Comparison of ENCODE assay signal across 10 mouse cellular contexts in genomic region chr10:84597127-84597785, GRCm38 (mm10). TPM values are rescaled to one million over a fixed set of nuclear protein-coding genes. Genes with fewer than 3 reads are reported as not detected.
DNase-seq lines count a peak whose midpoint lies in the region; ATAC-seq and TF ChIP-seq lines count a peak whose summit lies in the region.
"Had no signal": no experiment of that assay in that cellular context is flagged by ENCODE, and none has a peak within 500 bp of the region (broad histone marks: within the 10 kb centered on the region; RNA-seq: fewer than 3 reads in every experiment).

No protein-coding gene starts in this region.

- no peak overlapping the region for H3K27ac ChIP-seq in hindbrain, postnatal 0 days
- no peak overlapping the region for H3K27ac ChIP-seq in hindbrain, embryonic 14.5 days
- peak overlapping the region; percentile 70 for H3K27ac ChIP-seq in heart, embryonic 12.5 days (ENCODE audit: poor library complexity, severe bottlenecking)
- H3K27ac ChIP-seq in lung, embryonic 16.5 days (ENCODE audit: low read length) = peak overlapping the region; percentile 62
- H3K27ac ChIP-seq: forebrain, embryonic 13.5 days had no signal

- 36% methylated on average over 3 of the region's 3 CpGs for WGBS in hindbrain, postnatal 0 days
- WGBS in hindbrain, embryonic 14.5 days = 70% methylated on average over 3 of the region's 3 CpGs
- 38% methylated on average over 3 of the region's 3 CpGs for WGBS in heart, embryonic 12.5 days
- 18% methylated on average over 3 of the region's 3 CpGs for WGBS in lung, embryonic 16.5 days

- no peak overlapping the region for H3K9ac ChIP-seq in hindbrain, postnatal 0 days (replicated peaks; ENCODE audit: low read length)
- H3K9ac ChIP-seq in hindbrain, embryonic 14.5 days = no peak overlapping the region
- no peak overlapping the region for H3K9ac ChIP-seq in heart, embryonic 12.5 days
- H3K9ac ChIP-seq in lung, embryonic 16.5 days (ENCODE audit: low read length) = no peak overlapping the region
- H3K9ac ChIP-seq: forebrain, embryonic 13.5 days had no signal

- DNase-seq in adrenal gland, postnatal 10 days = peak; percentile 50
- DNase-seq in adrenal gland, postnatal 25 days = no peak
- DNase-seq in hindbrain, postnatal 0 days (ENCODE audit: low spot score) = peak; percentile 32
- no peak for DNase-seq in hindbrain, embryonic 14.5 days (ENCODE audit: low spot score)
- DNase-seq in spleen, adult 12 weeks (ENCODE audit: low spot score) = no peak
- no peak for DNase-seq in testis, postnatal 10 days (ENCODE audit: low spot score)
- DNase-seq: embryo, embryonic 11 days had no signal

- H3K9me3 ChIP-seq in hindbrain, postnatal 0 days (ENCODE audit: low read length) = no peaks in the 10 kb centered on the region
- no peaks in the 10 kb centered on the region for H3K9me3 ChIP-seq in hindbrain, embryonic 14.5 days (ENCODE audit: control insufficient read depth, low read length)
- H3K9me3 ChIP-seq in heart, embryonic 12.5 days (replicated peaks) = no peaks in the 10 kb centered on the region
- H3K9me3 ChIP-seq in lung, embryonic 16.5 days (ENCODE audit: control insufficient read depth, low read length) = no peaks in the 10 kb centered on the region
- H3K9me3 ChIP-seq: forebrain, embryonic 13.5 days had no signal

- ATAC-seq in hindbrain, postnatal 0 days = no peak
- no peak for ATAC-seq in hindbrain, embryonic 14.5 days (ENCODE audit: low FRiP score)
- ATAC-seq in heart, embryonic 12.5 days (ENCODE audit: insufficient number of reproducible peaks, low FRiP score) = no peak
- ATAC-seq in lung, embryonic 16.5 days (ENCODE audit: low read depth) = peak; percentile 60
- ATAC-seq: forebrain, embryonic 13.5 days had no signal

- H3K4me1 ChIP-seq in hindbrain, postnatal 0 days (ENCODE audit: insufficient read depth, low read length) = no peaks in the 10 kb centered on the region
- H3K4me1 ChIP-seq in hindbrain, embryonic 14.5 days (replicated peaks; ENCODE audit: control insufficient read depth, insufficient read depth, low read length) = no peaks in the 10 kb centered on the region
- H3K4me1 ChIP-seq in heart, embryonic 12.5 days (replicated peaks) = peaks cover 7% of the 10 kb centered on the region; the same call in 1 of the 2 replicates
- peaks cover 9% of the 10 kb centered on the region for H3K4me1 ChIP-seq in lung, embryonic 16.5 days (replicated peaks; ENCODE audit: control insufficient read depth, insufficient read depth, low read length)
- H3K4me1 ChIP-seq: forebrain, embryonic 13.5 days had no signal

- no peak for TF ChIP-seq CTCF in hindbrain, postnatal 0 days (IDR thresholded peaks at IDR 0.05; ENCODE audit: low read depth)

- H3K27me3 ChIP-seq in hindbrain, postnatal 0 days (ENCODE audit: insufficient read depth, low read length) = no peaks in the 10 kb centered on the region
- no peaks in the 10 kb centered on the region for H3K27me3 ChIP-seq in hindbrain, embryonic 14.5 days (ENCODE audit: control insufficient read depth, insufficient read depth, low read length)
- no peaks in the 10 kb centered on the region for H3K27me3 ChIP-seq in heart, embryonic 12.5 days (replicated peaks)
- no peaks in the 10 kb centered on the region for H3K27me3 ChIP-seq in lung, embryonic 16.5 days (ENCODE audit: control insufficient read depth, insufficient read depth, low read depth, low read length)
- H3K27me3 ChIP-seq: forebrain, embryonic 13.5 days had no signal

- no peak overlapping the region for H3K4me3 ChIP-seq in hindbrain, postnatal 0 days (ENCODE audit: low read length)
- no peak overlapping the region for H3K4me3 ChIP-seq in hindbrain, embryonic 14.5 days (replicated peaks; ENCODE audit: low read length)
- H3K4me3 ChIP-seq in heart, embryonic 12.5 days = no peak overlapping the region
- no peak overlapping the region for H3K4me3 ChIP-seq in lung, embryonic 16.5 days (ENCODE audit: low read length)
- H3K4me3 ChIP-seq: forebrain, embryonic 13.5 days had no signal

- H3K36me3 ChIP-seq in hindbrain, postnatal 0 days (ENCODE audit: insufficient read depth, low read length) = no peaks in the 10 kb centered on the region; the same call in 1 of the 2 replicates
- peaks cover 12% of the 10 kb centered on the region; the same call in 1 of the 2 replicates for H3K36me3 ChIP-seq in hindbrain, embryonic 14.5 days (replicated peaks; ENCODE audit: control insufficient read depth, insufficient read depth)
- peaks cover 6% of the 10 kb centered on the region; the same call in 1 of the 2 replicates for H3K36me3 ChIP-seq in heart, embryonic 12.5 days
- H3K36me3 ChIP-seq in lung, embryonic 16.5 days (ENCODE audit: control insufficient read depth, insufficient read depth, low read length) = peaks cover 5% of the 10 kb centered on the region; the same call in 1 of the 2 replicates

- H3K4me2 ChIP-seq in hindbrain, postnatal 0 days (ENCODE audit: low read depth, low read length) = no peak overlapping the region
- H3K4me2 ChIP-seq in hindbrain, embryonic 14.5 days (replicated peaks) = no peak overlapping the region
- no peak overlapping the region for H3K4me2 ChIP-seq in heart, embryonic 12.5 days
- H3K4me2 ChIP-seq in lung, embryonic 16.5 days (ENCODE audit: low read depth, low read length) = no peak overlapping the region
- H3K4me2 ChIP-seq: forebrain, embryonic 13.5 days had no signal

RNA-seq across cellular contexts. Expression of gene Tcp11l2, which starts 20.8 kb away (rescaled TPM):
- total RNA-seq in adrenal gland, postnatal 10 days (2021) = 10 to 100 TPM; 47.4 to 47.9 TPM
- 43.8 and 67.2 TPM in 2 replicates for total RNA-seq in adrenal gland, postnatal 25 days (2021)
- total RNA-seq in hindbrain, postnatal 0 days (2014; rRNA removed) = 8.1 and 11.2 TPM in 2 replicates
- polyA plus RNA-seq in hindbrain, postnatal 0 days (2015; fragmentation: Nextera tagmentation; extraction: Ambion mirVana) = 18.9 and 20.0 TPM in 2 replicates
- 21.8 and 22.1 TPM in 2 replicates for polyA plus RNA-seq in hindbrain, embryonic 14.5 days (2014; fragmentation: Nextera tagmentation; extraction: Ambion mirVana)
- polyA plus RNA-seq in heart, embryonic 12.5 days (2016; fragmentation: Nextera tagmentation; extraction: Ambion mirVana) = 29.1 and 32.2 TPM in 2 replicates
- 41.5 and 50.2 TPM in 2 replicates for polyA plus RNA-seq in lung, embryonic 16.5 days (2015; fragmentation: Nextera tagmentation; extraction: Ambion mirVana)

RNA-seq across cellular contexts. Expression of gene Polr3b, which starts 24.8 kb away (rescaled TPM):
- total RNA-seq in adrenal gland, postnatal 10 days (2021) = 10 to 100 TPM; 22.4 to 26.8 TPM
- 31.3 and 38.2 TPM in 2 replicates for total RNA-seq in adrenal gland, postnatal 25 days (2021)
- 7.8 and 11.1 TPM in 2 replicates for total RNA-seq in hindbrain, postnatal 0 days (2014; rRNA removed)
- 8.7 and 10.1 TPM in 2 replicates for polyA plus RNA-seq in hindbrain, postnatal 0 days (2015; fragmentation: Nextera tagmentation; extraction: Ambion mirVana)
- polyA plus RNA-seq in hindbrain, embryonic 14.5 days (2014; fragmentation: Nextera tagmentation; extraction: Ambion mirVana) = 16.9 and 17.2 TPM in 2 replicates
- 13.3 and 13.4 TPM in 2 replicates for polyA plus RNA-seq in heart, embryonic 12.5 days (2016; fragmentation: Nextera tagmentation; extraction: Ambion mirVana)
- polyA plus RNA-seq in lung, embryonic 16.5 days (2015; fragmentation: Nextera tagmentation; extraction: Ambion mirVana) = 13.7 and 15.3 TPM in 2 replicates

Comparison
In these comparisons a context has a peak if more than half of its experiments do, and no peak if none do; other contexts are left out.
1. DNase-seq: peak in adrenal gland, postnatal 10 days (single experiment) and hindbrain, postnatal 0 days (single experiment); none in adrenal gland, postnatal 25 days (single experiment), hindbrain, embryonic 14.5 days (single experiment), spleen, adult 12 weeks (single experiment) and testis, postnatal 10 days (single experiment).
2. H3K27ac ChIP-seq: peak in heart, embryonic 12.5 days (single experiment) and lung, embryonic 16.5 days (single experiment); none in hindbrain, postnatal 0 days (single experiment) and hindbrain, embryonic 14.5 days (single experiment).